Mouse (Mus musculus) lung, postnatal 0 days (tissue): ENCODE results near the gene Nav3.

Source experiments
- CTCF ChIP-seq: IDR thresholded peaks from 2 replicates; pipeline ENCODE4 v1.5.1; 2016; ENCODE audit warnings: antibody characterized with exemption, mild to moderate bottlenecking
- EP300 ChIP-seq: IDR thresholded peaks from 2 replicates; pipeline ENCODE4 v1.6.1; 2016; ENCODE audit warnings: antibody characterized with exemption, mild to moderate bottlenecking, control low read depth

- no peak for TF ChIP-seq CTCF
- TF ChIP-seq EP300, result no peak
Observed at GRCm38 (mm10) chr10:109950296-109950695, 505.7 kb downstream of the Nav3 start.
